Mouse (Mus musculus) intestine, embryonic 14.5 days (tissue): Measurements from ENCODE around the gene Olfr1366. TPM values are rescaled to one million over a fixed set of nuclear protein-coding genes. Genes with fewer than 3 reads are reported as not detected.
"Not testable (repeated sequence)": the region's sequence is repeated elsewhere in the genome, so short reads cannot be mapped to it uniquely, and the experiment has no call there.

ENCODE experiments used
- ATAC-seq: fragments of 200-750 bp; cut with Nextera tagmentation; replicated peaks from 2 replicates; pipeline ENCODE4 v1.8.0; 2017; ENCODE audit warnings: low read depth, moderate number of reproducible peaks, moderate TSS enrichment, moderate library complexity; ENCODE audit not compliant: low FRiP score, low TSS enrichment
- DNase-seq: peaks from one replicate; pipeline ENCODE4 v3.0.0-alpha.2; 2018; ENCODE audit warnings: low spot score
- H3K27ac ChIP-seq: fragments of 300-500 bp; sonication (generic); 2 replicates; pipeline ENCODE4 v1.5.1; 2014; ENCODE audit warnings: low read depth, mild to moderate bottlenecking, control low read depth
- H3K27me3 ChIP-seq: fragments of 300-500 bp; sonication (generic); replicated peaks from 2 replicates; pipeline ENCODE4 v1.6.1; 2014; ENCODE audit warnings: low read length, control low read depth; ENCODE audit not compliant: control insufficient read depth, insufficient read depth
- H3K36me3 ChIP-seq: fragments of 300-500 bp; sonication (generic); 2 replicates; pipeline ENCODE4 v1.6.1; 2014; ENCODE audit warnings: low read length, control low read depth; ENCODE audit not compliant: control insufficient read depth, insufficient read depth
- H3K4me1 ChIP-seq: fragments of 300-500 bp; sonication (generic); replicated peaks from 2 replicates; pipeline ENCODE4 v1.6.1; 2014; ENCODE audit warnings: low read length, control low read depth, mixed read lengths; ENCODE audit not compliant: control insufficient read depth, insufficient read depth
- H3K4me2 ChIP-seq: fragments of 300-500 bp; sonication (generic); 2 replicates; pipeline ENCODE4 v1.6.1; 2014; ENCODE audit warnings: low read length
- H3K4me3 ChIP-seq: fragments of 300-500 bp; sonication (generic); 2 replicates; pipeline ENCODE4 v1.5.1; 2014; ENCODE audit warnings: low read depth, low read length, control low read depth, mixed read lengths
- H3K9ac ChIP-seq: fragments of 300-500 bp; sonication (generic); 2 replicates; pipeline ENCODE4 v1.6.1; 2014; ENCODE audit warnings: mild to moderate bottlenecking, low read length
- H3K9me3 ChIP-seq: fragments of 300-500 bp; sonication (generic); 2 replicates; pipeline ENCODE4 v1.6.1; 2016; ENCODE audit warnings: low read length, control low read depth; ENCODE audit not compliant: control insufficient read depth
- WGBS: fragments of 180-500 bp; shearing (Covaris S2); extraction: QIAGEN DNeasy Blood & Tissue Kit; methylation state at CpG from one replicate; pipeline ENCODE4 v1.1.7; 2014; 5-methylcytosine and 5-hydroxymethylcytosine counted together
- polyA plus RNA-seq: library from polyadenylated mRNA; unstranded; fragments of >200 nt; fragmentation: Nextera tagmentation; extraction: Ambion mirVana; gene quantifications from 2 replicates; pipeline ENCODE4 v1.2.1, GENCODE M21; 2014

Gene Olfr1366
- polyA plus RNA-seq, 1 experiment from 2014 or later: 0.05 TPM

DNA sequence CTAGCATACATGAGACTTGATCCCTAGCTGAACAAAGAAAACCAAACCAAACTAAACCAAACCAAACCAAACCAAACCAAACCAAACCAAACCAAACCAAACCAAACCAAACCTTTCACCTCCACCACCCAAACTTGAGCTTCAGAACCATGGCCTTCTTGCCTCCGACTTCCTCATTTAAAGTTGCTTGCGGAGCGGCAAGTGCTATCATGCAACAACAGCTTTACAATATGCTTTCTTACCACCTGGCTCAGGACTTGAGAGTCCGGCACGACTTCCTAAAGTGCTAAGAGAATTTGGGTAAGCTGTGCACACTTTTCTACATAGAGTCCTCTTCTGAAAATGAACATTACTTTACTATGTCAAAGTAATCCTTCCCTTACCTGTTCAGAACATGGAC lies 40.3 kb downstream of the Olfr1366 start:
- ATAC-seq (no peak), DNase-seq (no peak)
- Histone ChIP-seq H3K4me1 (no peaks in the 10 kb centered on the region), H3K9me3 (no peaks in the 10 kb centered on the region), H3K27ac (no peak overlapping the region), H3K4me3 (no peak overlapping the region), H3K27me3 (no peaks in the 10 kb centered on the region), H3K9ac (no peak overlapping the region), H3K36me3 (no peaks in the 10 kb centered on the region), H3K4me2 (no peak overlapping the region)
- WGBS: 88% methylated on average over 5 of the region's 5 CpGs

DNA sequence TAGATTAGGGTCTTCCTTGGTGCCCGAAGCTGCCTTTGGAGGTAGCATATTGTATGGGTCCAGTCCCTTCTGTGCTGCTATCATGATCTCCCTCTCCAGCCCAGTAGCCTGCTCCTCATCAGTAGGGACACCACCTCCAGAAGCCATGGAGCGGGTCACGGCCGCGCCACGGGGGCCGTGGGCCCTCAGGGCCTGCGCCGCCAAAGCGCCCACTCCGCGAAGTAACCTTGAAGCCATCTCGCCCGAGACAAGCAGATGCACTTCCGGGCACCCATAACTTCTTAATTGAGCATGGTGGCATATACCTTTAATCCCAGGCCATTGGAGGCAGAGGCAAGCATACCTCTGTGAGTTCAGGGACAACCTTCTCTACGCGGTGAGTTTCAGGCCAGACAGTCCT lies 41.4 kb downstream of the Olfr1366 start, which contains the start of gene Gm11273:
Gm11273 (minus strand) TSS at position 237 of the 400 bp plus-strand sequence.
- not testable (repeated sequence) for H3K36me3 ChIP-seq, H3K9me3 ChIP-seq, H3K27ac ChIP-seq, DNase-seq, H3K4me2 ChIP-seq, H3K27me3 ChIP-seq, H3K4me1 ChIP-seq, H3K9ac ChIP-seq, ATAC-seq, H3K4me3 ChIP-seq
- 89% methylated on average over 17 of the region's 17 CpGs for WGBS

DNA sequence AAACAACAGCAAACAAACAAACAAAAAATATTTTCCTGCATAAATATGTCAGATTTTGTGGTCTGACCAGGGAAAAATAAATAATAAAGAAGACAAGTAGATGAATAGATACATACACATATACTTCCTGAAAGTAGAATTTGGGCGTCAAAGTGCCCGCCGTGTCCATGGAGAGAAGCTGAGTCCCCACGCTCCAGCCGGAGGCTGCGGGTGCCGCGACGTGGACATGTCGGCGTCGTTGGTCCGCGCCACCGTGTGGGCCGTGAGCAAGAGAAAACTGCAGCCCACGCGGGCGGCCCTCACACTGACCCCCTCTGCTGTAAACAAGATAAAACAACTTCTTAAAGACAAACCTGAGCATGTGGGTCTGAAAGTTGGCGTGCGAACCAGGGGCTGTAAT lies 47.5 kb downstream of the Olfr1366 start, which contains the start of gene AK157302:
AK157302 (plus strand) TSS at position 144 of the 400 bp plus-strand sequence.
- Histone ChIP-seq H3K9me3 (no peaks in the 10 kb centered on the region), H3K27me3 (no peaks in the 10 kb centered on the region), H3K4me2 (no peak within 1 kb of the TSS), H3K27ac (no peak within 1 kb of the TSS), H3K4me3 (no peak within 1 kb of the TSS), H3K36me3 (no peaks in the 10 kb centered on the region), H3K9ac (no peak within 1 kb of the TSS), H3K4me1 (no peaks in the 10 kb centered on the region)
- ATAC-seq (no peak), DNase-seq (no peak)
- WGBS: 91% methylated on average over 21 of the region's 21 CpGs

DNA sequence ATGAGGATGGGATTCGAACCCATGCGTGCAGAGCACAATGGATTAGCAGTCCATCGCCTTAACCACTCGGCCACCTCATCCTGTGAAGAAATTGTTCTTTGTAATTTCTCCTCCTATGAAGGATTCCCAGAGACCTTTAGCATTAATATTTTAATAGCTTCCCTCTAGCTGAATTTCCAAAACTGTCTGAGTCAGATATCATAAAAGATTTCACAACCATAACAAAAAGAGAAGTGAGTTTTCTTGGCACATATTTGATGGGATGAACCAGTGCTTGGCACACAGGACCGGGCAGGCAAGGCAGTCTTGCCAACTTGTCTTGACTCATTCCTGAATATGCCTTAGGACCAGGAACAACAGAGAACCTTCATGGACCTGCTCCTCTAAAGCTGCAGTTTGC lies 49.8 kb downstream of the Olfr1366 start:
- Histone ChIP-seq H3K9ac (no peak overlapping the region), H3K27me3 (no peaks in the 10 kb centered on the region), H3K4me2 (no peak overlapping the region), H3K36me3 (no peaks in the 10 kb centered on the region), H3K9me3 (no peaks in the 10 kb centered on the region), H3K4me3 (no peak overlapping the region), H3K4me1 (no peaks in the 10 kb centered on the region), H3K27ac (no peak overlapping the region)
- 93% methylated on average over 5 of the region's 5 CpGs for WGBS
- ATAC-seq: no peak
- no peak for DNase-seq

DNA sequence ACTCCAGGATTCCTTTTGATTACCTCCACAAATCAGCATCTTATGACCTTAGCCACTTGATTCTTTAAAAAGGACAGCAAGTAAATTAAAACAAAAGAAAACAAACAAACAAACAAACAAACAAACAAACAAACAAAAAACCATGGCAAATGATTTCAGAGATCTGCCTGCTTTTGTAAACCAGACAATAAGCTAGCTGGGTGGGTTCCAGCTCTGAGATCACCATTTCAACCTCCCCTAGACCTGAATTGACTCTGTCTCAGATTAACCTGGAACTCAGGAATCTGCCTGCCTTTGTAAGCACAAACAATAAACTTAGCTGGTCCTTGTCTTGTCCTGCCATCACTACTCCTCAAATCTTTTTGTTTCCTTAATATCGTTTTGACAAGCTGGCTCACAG lies 55.7 kb downstream of the Olfr1366 start:
- ATAC-seq (no peak), DNase-seq (no peak)
- Histone ChIP-seq H3K4me1 (no peaks in the 10 kb centered on the region), H3K4me3 (no peak overlapping the region), H3K36me3 (peaks cover 13% of the 10 kb centered on the region; the same call in 1 of the 2 replicates), H3K9ac (no peak overlapping the region), H3K9me3 (0 out of 2 replicates have a peak, but pooled peaks cover 2% of the 10 kb centered on the region), H3K27ac (no peak overlapping the region), H3K4me2 (no peak overlapping the region), H3K27me3 (no peaks in the 10 kb centered on the region)
- WGBS: 95% methylated on average over 1 of the region's 1 CpGs

Other genes with a start within 250 kb of the Olfr1366 start
- 0.43 TPM in 1 of 2 replicates, not detected in the other for gene Gpx6, start 230.7 kb downstream of the Olfr1366 start, polyA plus RNA-seq
- gene Olfr1367, start 195.9 kb downstream of the Olfr1366 start, polyA plus RNA-seq: not detected in 2 replicates
- 10.1 and 12.7 TPM in 2 replicates for gene Zscan12, start 180.0 kb downstream of the Olfr1366 start, polyA plus RNA-seq
- gene Zkscan3, start 140.1 kb downstream of the Olfr1366 start, polyA plus RNA-seq: 72.2 and 74.6 TPM in 2 replicates
- 2.7 and 3.2 TPM in 2 replicates for gene Pgbd1, start 101.8 kb downstream of the Olfr1366 start, polyA plus RNA-seq
- 23.0 and 29.7 TPM in 2 replicates for gene Zscan26, start 89.1 kb downstream of the Olfr1366 start, polyA plus RNA-seq
- 2.1 and 2.6 TPM in 2 replicates for gene Nkapl, start 74.3 kb downstream of the Olfr1366 start, polyA plus RNA-seq
- 3.3 and 3.4 TPM in 2 replicates for gene Zkscan4, start 63.9 kb downstream of the Olfr1366 start, polyA plus RNA-seq
- not detected in 2 replicates for gene Gm10065, start 63.4 kb downstream of the Olfr1366 start, polyA plus RNA-seq
- 0.22 and 0.32 TPM in 2 replicates for gene AK157302, start 47.6 kb downstream of the Olfr1366 start, polyA plus RNA-seq
- gene Gm11273, start 41.4 kb downstream of the Olfr1366 start, polyA plus RNA-seq: 5.6 and 8.3 TPM in 2 replicates
- gene Zkscan8, start 11.7 kb downstream of the Olfr1366 start, polyA plus RNA-seq: 8.2 and 9.6 TPM in 2 replicates
- gene Olfr1535, start 17.1 kb upstream of the Olfr1366 start, polyA plus RNA-seq: not detected in 2 replicates
- gene Olfr1364, start 39.0 kb upstream of the Olfr1366 start, polyA plus RNA-seq: not detected in 2 replicates
- not detected in 2 replicates for gene Olfr1362, start 71.2 kb upstream of the Olfr1366 start, polyA plus RNA-seq
- not detected in 2 replicates for gene Olfr11, start 99.7 kb upstream of the Olfr1366 start, polyA plus RNA-seq
- not detected in 2 replicates for gene Olfr1361, start 120.6 kb upstream of the Olfr1366 start, polyA plus RNA-seq
- not detected in 2 replicates for gene Olfr1360, start 134.6 kb upstream of the Olfr1366 start, polyA plus RNA-seq
- gene Olfr1359, start 155.3 kb upstream of the Olfr1366 start, polyA plus RNA-seq: not detected in 2 replicates
- gene Hist1h2bl, start 173.3 kb upstream of the Olfr1366 start, polyA plus RNA-seq: 3.5 and 4.9 TPM in 2 replicates
- gene Hist1h2ai, start 173.6 kb upstream of the Olfr1366 start, polyA plus RNA-seq: 26.2 and 47.7 TPM in 2 replicates
- 7.7 and 18.4 TPM in 2 replicates for gene Hist1h3h, start 174.9 kb upstream of the Olfr1366 start, polyA plus RNA-seq
- gene Hist1h2bm, start 179.2 kb upstream of the Olfr1366 start, polyA plus RNA-seq: 4.0 and 5.3 TPM in 2 replicates
- 2.2 and 2.3 TPM in 2 replicates for gene Hist1h4j, start 192.3 kb upstream of the Olfr1366 start, polyA plus RNA-seq
- gene Hist1h4k, start 207.7 kb upstream of the Olfr1366 start, polyA plus RNA-seq: 7.2 and 10.8 TPM in 2 replicates
- 18.2 and 18.4 TPM in 2 replicates for gene Hist1h2ak, start 211.0 kb upstream of the Olfr1366 start, polyA plus RNA-seq
- 3.2 and 3.7 TPM in 2 replicates for gene Hist1h2bn, start 211.3 kb upstream of the Olfr1366 start, polyA plus RNA-seq
- 16.0 and 16.8 TPM in 2 replicates for gene Hist1h1b, start 237.8 kb upstream of the Olfr1366 start, polyA plus RNA-seq
- gene Hist1h3i, start 240.6 kb upstream of the Olfr1366 start, polyA plus RNA-seq: 188 and 230 TPM in 2 replicates
- gene Hist1h2an, start 244.4 kb upstream of the Olfr1366 start, polyA plus RNA-seq: 10.1 TPM in 1 of 2 replicates, not detected in the other
- 0.74 and 1.8 TPM in 2 replicates for gene Hist1h2bp, start 244.7 kb upstream of the Olfr1366 start, polyA plus RNA-seq